Mouse (Mus musculus) limb, embryonic 15.5 days (tissue): ENCODE measurements at regions not wholly inside any gene's neighbourhood (a gene's known extent, or its start where the extent isn't known, plus 50 kb on each side); places are given as distances from the start of the nearest gene placed in this dataset.

Source experiments
- ATAC-seq: fragments of 200-750 bp; cut with Nextera tagmentation; 2 replicates; pipeline ENCODE4 v1.8.0; 2017; ENCODE audit warnings: low read depth, moderate TSS enrichment; ENCODE audit not compliant: insufficient number of reproducible peaks, low FRiP score, low TSS enrichment
- H3K27ac ChIP-seq: fragments of 300-500 bp; sonication (generic); 2 replicates; pipeline ENCODE4 v1.5.1; 2015; ENCODE audit warnings: moderate library complexity, mild to moderate bottlenecking, inconsistent platforms
- H3K27me3 ChIP-seq: fragments of 300-500 bp; sonication (generic); 2 replicates; pipeline ENCODE4 v1.6.1; 2015; ENCODE audit warnings: inconsistent platforms
- H3K36me3 ChIP-seq: fragments of 300-500 bp; sonication (generic); 2 replicates; pipeline ENCODE4 v1.6.1; 2015; ENCODE audit warnings: inconsistent platforms
- H3K4me1 ChIP-seq: fragments of 300-500 bp; sonication (generic); 2 replicates; pipeline ENCODE4 v1.6.1; 2015; ENCODE audit warnings: inconsistent platforms
- H3K4me2 ChIP-seq: fragments of 300-500 bp; sonication (generic); 2 replicates; pipeline ENCODE4 v1.6.1; 2015; ENCODE audit warnings: mild to moderate bottlenecking, inconsistent platforms
- H3K4me3 ChIP-seq: fragments of 300-500 bp; sonication (generic); 2 replicates; pipeline ENCODE4 v1.5.1; 2015; ENCODE audit warnings: mild to moderate bottlenecking, inconsistent platforms
- H3K9ac ChIP-seq: fragments of 300-500 bp; sonication (generic); 2 replicates; pipeline ENCODE4 v1.6.1; 2015; ENCODE audit warnings: inconsistent platforms
- H3K9me3 ChIP-seq: fragments of 300-500 bp; sonication (generic); 2 replicates; pipeline ENCODE4 v1.6.1; 2016; ENCODE audit warnings: inconsistent platforms
- WGBS: fragments of 180-500 bp; shearing (Covaris S2); methylation state at CpG from one replicate; pipeline ENCODE4 v1.1.7; 2015; 5-methylcytosine and 5-hydroxymethylcytosine counted together

GRCm38 (mm10) chr13:39702621-39703020 lies 658.6 kb downstream of the Ofcc1 start:
- no peaks in the 10 kb centered on the region for H3K27me3 ChIP-seq
- no peak for ATAC-seq
- H3K9me3 ChIP-seq, result no peaks in the 10 kb centered on the region
- H3K36me3 ChIP-seq, result no peaks in the 10 kb centered on the region
- H3K4me3 ChIP-seq, result no peak overlapping the region
- WGBS, result 73% methylated on average over 2 of the region's 2 CpGs
- H3K9ac ChIP-seq, result no peak overlapping the region
- H3K4me1 ChIP-seq, result no peaks in the 10 kb centered on the region
- H3K27ac ChIP-seq, result no peak overlapping the region
- H3K4me2 ChIP-seq, result no peak overlapping the region

- no peak for ATAC-seq
- H3K36me3 ChIP-seq, result no peaks in the 10 kb centered on the region
- H3K4me1 ChIP-seq, result no peaks in the 10 kb centered on the region
- H3K27me3 ChIP-seq, result no peaks in the 10 kb centered on the region
- H3K9ac ChIP-seq, result no peak overlapping the region
- no peak overlapping the region for H3K27ac ChIP-seq
- H3K4me2 ChIP-seq, result no peak overlapping the region
- WGBS, result 57% methylated on average over 3 of the region's 3 CpGs
- H3K4me3 ChIP-seq, result no peak overlapping the region
- H3K9me3 ChIP-seq, result no peaks in the 10 kb centered on the region
Measured at GRCm38 (mm10) chr13:39691291-39692024, 669.8 kb downstream of the Ofcc1 start.

GRCm38 (mm10) chr13:39664548-39664947 lies 696.7 kb downstream of the Ofcc1 start:
- Histone ChIP-seq H3K9me3 (no peaks in the 10 kb centered on the region), H3K4me2 (no peak overlapping the region), H3K9ac (no peak overlapping the region), H3K4me3 (no peak overlapping the region), H3K27ac (no peak overlapping the region), H3K36me3 (no peaks in the 10 kb centered on the region), H3K4me1 (no peaks in the 10 kb centered on the region), H3K27me3 (no peaks in the 10 kb centered on the region)
- 86% methylated on average over 1 of the region's 1 CpGs for WGBS
- ATAC-seq, result no peak

- no peak for ATAC-seq
- Histone ChIP-seq H3K4me3 (no peak overlapping the region), H3K4me1 (peaks cover 4% of the 10 kb centered on the region), H3K27ac (no peak overlapping the region), H3K36me3 (no peaks in the 10 kb centered on the region), H3K4me2 (peak overlapping the region; percentile 28; the same call in 1 of the 2 replicates), H3K9ac (no peak overlapping the region), H3K9me3 (no peaks in the 10 kb centered on the region), H3K27me3 (peaks cover 18% of the 10 kb centered on the region; the same call in 1 of the 2 replicates)
- WGBS, result 24% methylated on average over 12 of the region's 12 CpGs
Measured at GRCm38 (mm10) chr13:39649457-39649856, 688.8 kb upstream of the Slc35b3 start.

- Histone ChIP-seq H3K27me3 (peaks cover 18% of the 10 kb centered on the region; the same call in 1 of the 2 replicates), H3K36me3 (no peaks in the 10 kb centered on the region), H3K4me2 (no peak overlapping the region), H3K9me3 (no peaks in the 10 kb centered on the region), H3K4me3 (no peak overlapping the region), H3K4me1 (peaks cover 4% of the 10 kb centered on the region), H3K27ac (no peak overlapping the region), H3K9ac (no peak overlapping the region)
- no peak for ATAC-seq
- WGBS, result 15% methylated on average over 9 of the region's 9 CpGs
Measured at GRCm38 (mm10) chr13:39647367-39647766, 686.7 kb upstream of the Slc35b3 start.

- no peaks in the 10 kb centered on the region for H3K27me3 ChIP-seq
- H3K4me3 ChIP-seq, result no peak overlapping the region
- ATAC-seq, result no peak
- H3K4me2 ChIP-seq, result no peak overlapping the region
- no peak overlapping the region for H3K27ac ChIP-seq
- no peak overlapping the region for H3K9ac ChIP-seq
- no peaks in the 10 kb centered on the region for H3K36me3 ChIP-seq
- H3K4me1 ChIP-seq, result no peaks in the 10 kb centered on the region
- 74% methylated on average over 8 of the region's 8 CpGs for WGBS
- H3K9me3 ChIP-seq, result no peaks in the 10 kb centered on the region
Measured at GRCm38 (mm10) chr13:39631506-39632132, 670.9 kb upstream of the Slc35b3 start.
